Mouse (Mus musculus): ENCODE results near the gene Nms. TPM values are rescaled to one million over a fixed set of nuclear protein-coding genes. Genes with fewer than 3 reads are reported as not detected.
A peak's percentile ranks its signal among the peaks of the same experiment; 100 is the strongest.

Nms gene
- total RNA-seq (2021): not detected

- no peak for DNase-seq (ENCODE audit: extremely low spot score in 1 of 2, low spot score in 2 of 2)
- intact Hi-C loops (cut with DNase I): loop anchor here (5.0 kb wide), 1 partner anchor 77 kb away; no protein-coding TSS in a partner anchor
Observed at GRCm38 (mm10) chr1:38938849-38939248, at the start of gene Nms. Gene Nms, plus strand, starts transcription at chr1:38939149.

GRCm38 (mm10) chr1:38891444-38891843, 47.5 kb upstream of the Nms start:
- intact Hi-C loops (cut with DNase I): loop anchor here (10.0 kb wide), 1 partner anchor 643 kb away; the partner anchor contains the start of gene Cnot11
- no peak for DNase-seq (ENCODE audit: extremely low spot score in 1 of 2, low spot score in 2 of 2)

GRCm38 (mm10) chr1:38893081-38893480, 45.9 kb upstream of the Nms start:
- no peak for DNase-seq (ENCODE audit: extremely low spot score in 1 of 2, low spot score in 2 of 2)
- intact Hi-C loops (cut with DNase I): loop anchor here (10.0 kb wide), 1 partner anchor 642 kb away; the partner anchor contains the start of gene Cnot11

DNA sequence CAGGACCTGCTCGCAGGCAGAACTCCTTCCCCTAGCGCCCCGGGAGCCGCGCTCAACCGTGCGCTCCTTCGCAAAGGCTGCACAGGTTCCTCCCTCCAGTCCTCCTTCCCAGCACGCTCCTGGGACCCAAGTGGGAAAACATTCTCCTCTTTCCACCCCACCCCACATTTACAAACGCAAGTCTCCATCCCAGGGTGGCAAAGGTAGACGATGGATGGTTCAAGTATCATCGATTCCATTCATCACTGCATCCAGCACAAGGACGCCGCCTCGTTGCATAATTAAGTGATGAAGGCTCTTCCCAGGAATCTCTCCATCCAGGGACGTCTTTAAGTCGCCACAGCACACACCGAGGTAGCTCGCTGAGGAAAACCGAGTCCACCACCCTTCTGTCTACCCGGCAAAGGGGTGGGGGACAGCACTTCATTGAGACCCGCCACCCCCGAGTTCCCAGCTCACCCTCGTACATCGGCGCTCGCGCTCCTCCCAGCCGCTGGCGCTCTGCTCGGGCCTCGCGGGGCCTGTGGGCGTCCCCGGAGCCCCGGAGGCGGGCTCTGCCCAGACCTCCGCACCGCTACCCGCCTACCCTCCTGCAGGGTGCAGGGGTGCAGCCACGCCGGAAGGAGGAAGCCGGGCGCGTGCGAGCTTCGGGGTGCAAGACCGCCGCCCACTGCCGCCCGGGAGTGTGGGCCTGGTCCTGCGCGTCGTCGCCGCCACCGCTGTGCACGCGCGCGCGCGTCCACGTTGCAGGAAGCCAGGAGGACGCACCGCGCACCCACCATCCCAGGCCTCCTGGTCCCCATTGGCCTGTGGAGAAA, 41.3 kb upstream of the Nms start, which contains the start of gene Chst10:
TSS of gene Chst10 (minus strand) at position 731 of the 818 bp plus-strand sequence.
- peak; percentile 75 to 89 for DNase-seq (ENCODE audit: extremely low spot score in 1 of 2, low spot score in 2 of 2)
- intact Hi-C loops (cut with DNase I): loop anchor here (5.0 to 10.0 kb wide), 2 partner anchors 90 to 637 kb away; partner anchors contain the start of genes Cnot11 and Pdcl3

DNA sequence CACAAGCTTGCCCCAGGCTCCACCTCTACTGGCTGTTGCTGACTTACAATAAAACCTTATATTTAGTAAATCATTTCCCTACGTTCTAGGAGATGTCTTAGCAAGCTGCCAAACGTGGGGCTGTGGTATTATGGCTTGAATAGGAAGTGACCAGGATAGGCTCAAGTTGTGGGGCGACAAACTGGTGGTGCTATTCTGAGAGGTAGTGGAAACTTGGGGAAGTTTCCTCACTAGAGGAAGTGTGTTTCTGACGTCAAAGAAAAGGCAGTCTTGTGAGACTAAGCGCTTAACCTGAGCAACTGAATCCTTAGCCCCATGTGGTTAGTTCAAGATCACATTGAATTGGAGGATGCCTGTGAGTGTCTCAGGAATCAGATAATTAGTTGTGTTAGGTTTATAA, 36.4 kb upstream of the Nms start:
- intact Hi-C loops (cut with DNase I): no loop called here
- no peak for DNase-seq (ENCODE audit: extremely low spot score in 1 of 2, low spot score in 2 of 2)

DNA sequence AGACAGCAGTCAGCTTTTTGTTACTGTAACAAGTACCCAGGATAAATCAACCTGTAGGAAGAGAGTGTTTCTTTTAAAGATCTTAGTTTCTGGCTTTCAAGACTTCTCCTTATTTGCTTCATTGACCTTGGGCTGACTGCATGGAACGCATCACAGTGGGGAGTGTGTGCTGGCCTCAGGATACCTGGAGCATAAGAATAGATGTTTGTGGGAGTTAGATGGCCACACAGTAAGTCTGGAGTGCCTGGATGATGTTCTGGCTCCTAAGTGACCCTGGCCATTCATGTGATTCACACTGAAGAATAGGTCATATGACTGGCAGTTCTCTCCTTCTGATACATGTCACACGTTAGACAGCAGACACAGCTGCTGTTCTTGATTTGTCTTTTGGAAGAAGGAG, 35.0 kb upstream of the Nms start:
- intact Hi-C loops (cut with DNase I): no loop called here
- DNase-seq (ENCODE audit: extremely low spot score in 1 of 2, low spot score in 2 of 2): no peak

- DNase-seq (ENCODE audit: extremely low spot score in 1 of 2, low spot score in 2 of 2): no peak
- intact Hi-C loops (cut with DNase I): no loop called here
Observed at GRCm38 (mm10) chr1:38928996-38929395, 10.0 kb upstream of the Nms start.

DNA sequence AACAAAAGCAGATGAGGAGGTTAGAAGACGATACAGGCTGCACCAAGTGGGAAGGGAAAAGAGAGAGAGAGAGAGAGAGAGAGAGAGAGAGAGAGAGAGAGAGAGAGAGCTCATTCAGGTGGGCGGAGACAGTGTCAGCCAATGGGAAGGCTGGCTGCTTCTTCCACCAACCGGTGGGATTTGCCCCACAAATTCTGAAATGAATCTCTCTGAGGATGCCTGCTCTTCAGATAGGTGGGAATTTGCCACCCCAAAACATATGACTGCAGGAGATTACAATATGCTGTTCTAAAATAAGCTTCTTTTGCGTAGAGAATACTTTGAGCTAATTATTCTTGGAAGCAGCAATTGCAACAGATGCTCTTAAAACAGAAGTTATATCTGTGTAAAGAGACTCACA, 9.5 kb upstream of the Nms start:
- intact Hi-C loops (cut with DNase I): no loop called here
- DNase-seq (ENCODE audit: extremely low spot score in 1 of 2, low spot score in 2 of 2): peak in 1 of 2 experiments; percentile 37

DNA sequence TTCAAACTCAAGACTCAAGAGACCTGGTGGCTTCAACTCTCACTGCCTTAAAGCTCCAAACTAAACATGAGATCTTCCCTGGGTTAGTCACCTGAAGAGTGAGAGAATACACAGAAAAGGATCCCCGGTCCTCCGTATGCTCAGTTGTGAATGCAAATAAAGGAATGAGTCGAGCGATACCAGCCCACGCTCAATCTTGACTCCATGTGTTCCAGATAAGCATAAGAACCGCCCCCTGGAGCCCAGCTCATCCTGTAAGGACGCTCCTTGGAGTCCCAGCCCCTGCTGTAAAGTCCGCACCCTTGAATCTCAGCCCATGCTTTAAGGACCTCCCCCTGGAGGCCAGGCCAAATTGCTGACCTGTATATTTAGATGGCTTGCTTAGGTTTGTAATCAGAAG, 8.2 kb upstream of the Nms start:
- peak; percentile 10 to 32 for DNase-seq (ENCODE audit: extremely low spot score in 1 of 2, low spot score in 2 of 2)
- intact Hi-C loops (cut with DNase I): no loop called here

DNA sequence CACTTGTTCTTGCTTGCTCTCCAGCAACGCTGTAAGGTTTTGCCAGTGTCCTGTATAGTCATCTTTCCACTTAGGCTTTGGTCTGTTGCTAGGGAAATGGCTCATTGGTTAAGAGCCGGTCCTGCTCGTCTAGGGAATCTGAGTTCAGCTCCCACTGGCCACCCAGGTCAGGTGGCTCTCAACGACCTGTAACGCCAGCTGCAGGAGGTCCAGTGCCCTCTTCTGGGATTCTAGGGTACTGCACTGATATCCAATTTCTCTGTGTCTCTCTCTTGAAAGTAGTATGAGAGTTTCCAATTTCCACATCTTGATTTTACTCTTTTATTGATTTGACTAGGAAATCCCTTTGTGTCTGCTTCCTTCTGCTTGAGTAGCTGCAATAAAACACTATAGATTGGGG, 4.3 kb upstream of the Nms start:
- peak in 1 of 2 experiments; percentile 25 for DNase-seq (ENCODE audit: extremely low spot score in 1 of 2, low spot score in 2 of 2)
- intact Hi-C loops (cut with DNase I): loop anchor here (5.0 kb wide), 1 partner anchor 72 kb away; no protein-coding TSS in a partner anchor

GRCm38 (mm10) chr1:38936780-38937179, 2.2 kb upstream of the Nms start:
- intact Hi-C loops (cut with DNase I): loop anchor here (5.0 kb wide), 1 partner anchor 74 kb away; no protein-coding TSS in a partner anchor

DNA sequence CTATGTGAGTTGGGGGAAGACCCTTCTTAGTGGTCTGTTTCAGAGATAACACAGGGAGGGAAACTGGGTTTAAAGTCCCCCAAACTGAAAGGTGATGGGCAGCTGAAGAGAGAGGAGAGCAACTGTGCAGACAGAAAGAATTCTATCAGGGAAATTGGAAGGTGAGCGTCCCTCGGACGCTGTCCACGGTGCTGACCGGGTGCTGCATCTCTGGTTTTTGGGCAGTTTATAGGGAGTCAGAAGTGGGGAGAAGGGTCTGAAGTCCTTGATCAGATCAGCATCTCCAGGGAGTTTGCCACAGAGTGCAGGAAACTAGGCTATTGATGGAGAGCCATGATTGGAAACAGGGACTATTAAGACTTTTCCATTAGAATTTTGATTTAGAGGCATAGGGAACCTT, 659 bp downstream of the Nms start:
- intact Hi-C loops (cut with DNase I): loop anchor here (5.0 kb wide), 1 partner anchor 77 kb away; no protein-coding TSS in a partner anchor

More at GRCm38 (mm10) chr1:38936780-38937179, 2.2 kb upstream of the Nms start:
- DNase-seq (ENCODE audit: extremely low spot score in 1 of 2, low spot score in 2 of 2): no peak

DNA sequence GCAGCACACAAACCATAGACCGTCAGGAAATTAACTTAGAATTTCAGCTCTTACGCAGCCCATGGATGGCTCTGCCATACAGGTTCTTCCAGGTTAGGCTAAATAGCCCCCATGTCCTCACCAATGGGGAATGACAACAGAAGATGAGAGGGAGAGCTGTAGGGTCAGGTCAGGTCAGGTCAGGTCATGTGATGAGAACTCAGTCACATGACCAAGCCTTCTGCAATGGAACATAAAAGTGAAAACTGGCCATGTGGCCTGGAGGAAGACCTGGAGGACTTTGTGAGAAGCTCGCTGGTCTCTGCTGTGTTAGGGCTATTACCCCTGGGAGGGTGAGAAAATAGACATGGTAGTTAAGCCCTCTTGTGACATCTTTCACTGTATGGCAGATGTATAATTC, 17.5 kb downstream of the Nms start:
- intact Hi-C loops (cut with DNase I): no loop called here
- no peak for DNase-seq (ENCODE audit: extremely low spot score in 1 of 2, low spot score in 2 of 2)

More for the DNA sequence above, 659 bp downstream of the Nms start:
- DNase-seq (ENCODE audit: extremely low spot score in 1 of 2, low spot score in 2 of 2): no peak

DNA sequence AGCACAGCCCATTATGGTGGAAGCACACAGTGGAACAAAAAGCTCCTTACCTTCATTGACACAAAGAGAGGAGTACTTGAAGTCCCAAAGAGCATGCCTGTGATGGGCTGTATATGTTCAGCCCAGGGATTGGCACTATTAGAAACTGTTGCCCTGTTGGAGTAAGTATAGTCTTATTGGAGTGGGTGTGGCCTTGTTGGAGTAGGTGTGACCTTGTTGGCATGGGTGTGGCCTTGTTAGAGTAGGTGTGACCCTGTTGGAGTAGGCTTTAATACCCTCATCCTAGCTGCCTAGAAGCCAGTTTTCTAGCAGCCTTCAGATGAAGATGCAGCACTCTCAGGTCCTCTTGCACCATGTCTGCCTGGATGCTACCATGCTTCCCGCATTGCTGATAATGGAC, 30.2 kb downstream of the Nms start:
- intact Hi-C loops (cut with DNase I): no loop called here
- no peak for DNase-seq (ENCODE audit: extremely low spot score in 1 of 2, low spot score in 2 of 2)

DNA sequence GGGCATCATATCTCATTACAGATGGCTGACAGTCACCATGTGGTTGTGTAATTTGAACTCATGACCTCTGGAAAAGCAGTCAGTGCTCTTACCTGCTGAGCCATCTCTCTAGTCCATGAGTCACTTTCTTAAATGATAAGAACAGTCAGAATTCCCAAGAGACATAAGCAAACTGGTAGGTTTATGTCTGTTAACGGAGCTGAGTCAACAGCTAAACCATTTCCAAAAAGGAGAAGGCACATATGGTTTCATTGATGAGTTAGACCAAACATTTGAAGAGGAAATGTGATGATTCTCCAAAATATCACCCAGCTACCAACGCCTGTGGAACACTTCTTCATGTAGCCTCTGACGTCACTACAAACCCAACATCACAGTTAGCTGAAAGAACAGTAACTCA, 32.8 kb downstream of the Nms start:
- no peak for DNase-seq (ENCODE audit: extremely low spot score in 1 of 2, low spot score in 2 of 2)
- intact Hi-C loops (cut with DNase I): no loop called here

DNA sequence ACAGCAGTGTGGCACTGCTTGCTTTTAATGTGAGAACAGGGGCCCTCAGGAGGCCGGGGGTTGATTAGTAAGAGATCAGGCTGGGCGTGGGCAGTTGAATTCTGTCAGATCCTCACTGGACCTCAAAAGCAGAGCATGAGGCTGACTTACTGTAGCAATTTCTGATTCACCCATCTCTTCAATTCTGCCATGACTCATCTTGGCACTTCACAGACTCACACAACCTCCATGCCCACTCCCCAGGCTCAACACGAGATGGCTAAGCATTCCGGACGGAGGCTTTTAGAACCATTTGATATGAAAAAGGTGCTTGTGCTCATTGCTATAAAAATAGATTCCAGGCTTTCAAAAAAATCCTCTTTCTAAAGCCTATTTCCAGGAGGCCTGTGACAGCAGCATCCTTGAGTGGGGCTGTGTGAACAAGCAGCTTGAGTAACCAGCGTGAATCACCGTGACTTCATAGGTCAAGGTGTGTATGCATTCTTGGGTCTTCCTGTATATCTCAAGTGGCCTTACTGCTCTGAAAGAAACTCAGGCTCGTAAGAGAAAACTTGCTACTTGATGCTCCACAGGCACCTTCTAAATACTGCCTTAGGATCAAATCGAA, 34.1 kb downstream of the Nms start:
- intact Hi-C loops (cut with DNase I): no loop called here
- no peak for DNase-seq (ENCODE audit: extremely low spot score in 1 of 2, low spot score in 2 of 2)

DNA sequence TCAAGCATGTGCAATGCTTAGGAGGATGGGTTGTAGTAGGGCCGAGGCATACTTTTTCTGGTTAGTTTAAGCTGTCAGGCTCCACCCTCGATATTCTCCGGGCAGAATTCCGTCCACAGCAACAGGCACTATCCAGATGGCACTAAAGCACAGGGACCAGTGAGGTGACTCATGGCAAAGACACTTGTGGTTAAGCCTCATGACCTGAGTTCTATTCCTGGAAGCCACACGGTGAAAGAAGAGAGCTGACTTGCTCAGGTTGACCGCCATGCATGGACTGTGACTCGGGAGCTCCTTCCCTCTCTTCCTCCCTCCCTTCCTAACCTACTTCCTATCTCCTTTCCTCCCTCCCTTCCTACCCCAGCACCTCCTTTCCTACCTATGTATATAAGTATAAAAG, 41.0 kb downstream of the Nms start:
- intact Hi-C loops (cut with DNase I): no loop called here
- DNase-seq (ENCODE audit: extremely low spot score in 1 of 2, low spot score in 2 of 2): no peak

DNA sequence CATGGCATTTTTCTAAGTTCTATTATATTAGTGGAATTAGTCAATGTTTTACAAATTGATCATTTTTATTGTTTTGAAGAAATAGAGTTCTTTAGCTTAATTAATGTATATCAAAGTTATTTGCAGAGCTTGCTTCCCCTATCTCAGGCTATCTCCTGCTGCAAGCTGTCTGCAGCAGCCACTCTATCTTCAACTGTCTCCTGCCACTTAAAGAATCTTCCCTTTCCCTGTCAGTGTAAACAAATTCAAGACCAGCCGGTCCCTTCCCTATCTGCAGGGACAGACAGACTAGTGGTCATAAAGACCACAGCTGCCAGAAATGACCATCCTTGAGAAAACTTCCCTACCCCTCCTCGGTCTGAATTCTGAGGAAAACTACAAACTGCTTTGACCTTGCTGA, 44.9 kb downstream of the Nms start:
- intact Hi-C loops (cut with DNase I): no loop called here
- no peak for DNase-seq (ENCODE audit: extremely low spot score in 1 of 2, low spot score in 2 of 2)

- intact Hi-C loops (cut with DNase I): loop anchor here (5.0 kb wide), 1 partner anchor 88 kb away; the partner anchor contains the start of gene Chst10
- no peak for DNase-seq (ENCODE audit: extremely low spot score in 1 of 2, low spot score in 2 of 2)
Observed at GRCm38 (mm10) chr1:38985308-38985707, 46.4 kb downstream of the Nms start, which contains the start of gene Pdcl3. Gene Pdcl3, plus strand, starts transcription at chr1:38985608.

Data from left cerebral cortex, postnatal 10 days (tissue).